Mouse (Mus musculus) C2C12 (cell line): ENCODE measurements around the gene Tomm40l. TPM values are rescaled to one million over a fixed set of nuclear protein-coding genes. Genes with fewer than 3 reads are reported as not detected.

Experiments
- H3K27me3 ChIP-seq: one replicate; pipeline ENCODE4 v1.6.1; 2011; ENCODE audit not compliant: control insufficient read depth, insufficient read depth, insufficient read length
- H3K36me3 ChIP-seq: one replicate; pipeline ENCODE4 v1.6.1; 2011; ENCODE audit not compliant: control insufficient read depth, insufficient read depth
- H3K4me3 ChIP-seq: one replicate; pipeline ENCODE4 v1.5.1; 2011; ENCODE audit warnings: mild to moderate bottlenecking, control low read depth; ENCODE audit not compliant: poor library complexity, insufficient read depth, severe bottlenecking
- H3K79me2 ChIP-seq: one replicate; pipeline ENCODE4 v1.6.1; 2011; ENCODE audit not compliant: control insufficient read depth, insufficient read depth
- H3K79me3 ChIP-seq: one replicate; pipeline ENCODE4 v1.6.1; 2011; ENCODE audit warnings: low read depth, control low read depth
- H3ac ChIP-seq: one replicate; pipeline ENCODE3; 2011; ENCODE audit warnings: low read depth; ENCODE audit not compliant: control insufficient read depth, insufficient read length
- CEBPB ChIP-seq: IDR thresholded peaks from one replicate; pipeline ENCODE4 v1.6.1; 2011; ENCODE audit warnings: low read depth, mild to moderate bottlenecking, control low read depth, moderate library complexity
- CTCF ChIP-seq: IDR thresholded peaks from one replicate; pipeline ENCODE4 v1.5.1; 2011; ENCODE audit not compliant: control insufficient read depth, insufficient read depth, insufficient read length
- FOSL1 ChIP-seq: IDR thresholded peaks from one replicate; pipeline ENCODE4 v1.8.0; 2011; ENCODE audit warnings: mild to moderate bottlenecking, low read length; ENCODE audit not compliant: poor library complexity, insufficient read depth, severe bottlenecking
- MAX ChIP-seq: IDR thresholded peaks from one replicate; pipeline ENCODE4 v1.6.1; 2011; ENCODE audit warnings: mild to moderate bottlenecking, control low read depth
- MYOD1 ChIP-seq: IDR thresholded peaks from one replicate; pipeline ENCODE4 v1.6.1; 2011; ENCODE audit warnings: low read depth; ENCODE audit not compliant: control insufficient read depth, insufficient read length
- MYOG ChIP-seq: IDR thresholded peaks from one replicate; pipeline ENCODE4 v1.6.1; 2011; ENCODE audit not compliant: control insufficient read depth, insufficient read length; ENCODE audit errors: extremely low read depth
- USF1 ChIP-seq: IDR thresholded peaks from one replicate; pipeline ENCODE4 v1.6.1; 2011; ENCODE audit warnings: low read depth, mild to moderate bottlenecking, control low read depth, moderate library complexity
- polyA plus RNA-seq: library from polyadenylated mRNA; unstranded; fragments of >200 nt; fragmentation: generic; extraction: Trizol; gene quantifications from one replicate; pipeline ENCODE4 v1.2.1, GENCODE M21; 2012; ENCODE audit warnings: missing spikeins

Gene Tomm40l
- polyA plus RNA-seq, 1 experiment = 58.7 TPM

DNA sequence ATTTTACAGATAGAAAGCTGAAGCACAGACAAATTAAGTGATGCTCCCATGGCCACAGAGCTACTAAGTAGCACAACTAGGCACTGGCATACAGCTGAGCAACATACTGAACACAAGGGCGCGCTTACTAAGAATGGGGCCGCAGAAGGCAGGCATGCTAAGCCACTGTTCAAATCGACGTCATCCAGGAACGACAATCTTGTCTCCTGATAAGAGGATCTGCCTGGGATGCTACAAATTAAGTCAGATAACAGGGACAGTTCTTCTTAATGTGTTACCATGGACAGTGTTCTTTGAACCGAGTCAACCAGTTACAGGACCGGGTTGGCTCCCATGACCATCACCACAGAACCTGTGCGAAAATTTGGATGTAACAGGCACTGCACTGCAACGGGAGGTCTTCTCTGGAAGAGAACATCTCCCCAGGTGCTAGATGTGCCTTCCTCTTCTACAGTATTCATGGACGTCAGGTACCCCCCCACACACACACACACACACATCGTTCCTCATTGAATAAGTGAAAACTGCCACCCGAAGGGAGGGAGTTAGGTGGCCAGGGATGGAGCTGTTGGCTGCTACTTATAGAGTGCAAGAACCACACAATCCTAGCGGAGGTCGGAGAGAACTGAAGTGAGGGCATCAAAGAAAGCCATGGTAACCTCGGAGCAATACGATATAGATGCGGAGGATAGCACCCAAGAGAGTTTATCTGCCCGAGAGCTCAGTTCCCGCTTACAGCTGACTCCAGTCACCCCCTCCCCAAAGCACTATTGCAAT lies 27.1 kb downstream of the Tomm40l start:
- Histone ChIP-seq H3K79me2 (no peaks in the 10 kb centered on the region), H3ac (no peak overlapping the region), H3K36me3 (no peaks in the 10 kb centered on the region), H3K4me3 (no peak overlapping the region), H3K27me3 (no peaks in the 10 kb centered on the region), H3K79me3 (no peaks in the 10 kb centered on the region)
- TF ChIP-seq USF1 (no peak), FOSL1 (no peak), CTCF (no peak), MYOD1 (no peak), CEBPB (no peak), MAX (no peak), MYOG (no peak)

DNA sequence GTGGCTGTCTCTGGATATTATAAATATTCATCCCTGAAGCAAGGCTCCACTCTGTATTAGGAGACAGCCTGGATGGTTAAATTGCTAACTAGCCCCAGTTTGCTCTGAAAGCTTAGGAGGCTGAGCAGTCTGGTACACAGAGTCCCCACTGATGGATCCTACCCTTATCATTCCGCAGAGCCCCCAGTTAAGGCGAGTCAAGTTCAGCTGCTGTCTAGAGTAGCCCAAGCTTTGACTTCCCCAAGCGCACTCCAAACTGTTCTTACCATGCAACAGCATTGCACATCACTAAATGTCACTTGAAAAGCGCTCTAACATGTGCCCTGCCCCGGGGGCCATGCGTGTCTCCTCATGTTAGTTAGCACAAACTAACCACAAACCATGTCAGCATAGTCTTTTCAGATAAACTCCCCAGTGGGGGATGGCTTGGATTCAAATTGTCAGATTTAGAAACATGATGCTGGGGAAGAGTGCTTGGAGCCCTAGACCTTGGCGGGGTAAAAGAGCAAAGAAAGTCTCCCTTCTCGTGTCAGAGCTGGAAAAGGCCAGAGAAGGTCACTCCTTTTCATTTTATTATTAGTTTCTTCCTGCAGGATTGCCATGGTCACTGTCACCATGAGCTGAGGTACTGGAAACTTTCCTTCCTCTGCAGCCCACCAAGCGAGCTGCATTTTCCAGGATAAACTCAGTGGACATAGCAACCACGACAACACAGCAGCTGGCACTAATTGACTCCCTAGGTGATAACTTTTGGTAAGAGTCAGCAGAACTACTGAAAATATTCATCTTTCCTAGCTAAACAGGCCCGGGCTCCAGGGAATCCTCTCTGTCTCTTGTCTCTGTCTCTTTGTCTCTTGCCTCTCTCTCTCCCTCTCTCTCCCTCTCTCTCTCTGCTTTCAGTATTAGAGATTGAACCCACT lies 28.1 kb downstream of the Tomm40l start:
- Histone ChIP-seq H3K36me3 (no peaks in the 10 kb centered on the region), H3K27me3 (no peaks in the 10 kb centered on the region), H3K4me3 (no peak overlapping the region), H3K79me3 (no peaks in the 10 kb centered on the region), H3ac (no peak overlapping the region), H3K79me2 (no peaks in the 10 kb centered on the region)
- TF ChIP-seq USF1 (no peak), FOSL1 (no peak), CEBPB (no peak), MYOD1 (no peak), CTCF (no peak), MAX (no peak), MYOG (no peak)

DNA sequence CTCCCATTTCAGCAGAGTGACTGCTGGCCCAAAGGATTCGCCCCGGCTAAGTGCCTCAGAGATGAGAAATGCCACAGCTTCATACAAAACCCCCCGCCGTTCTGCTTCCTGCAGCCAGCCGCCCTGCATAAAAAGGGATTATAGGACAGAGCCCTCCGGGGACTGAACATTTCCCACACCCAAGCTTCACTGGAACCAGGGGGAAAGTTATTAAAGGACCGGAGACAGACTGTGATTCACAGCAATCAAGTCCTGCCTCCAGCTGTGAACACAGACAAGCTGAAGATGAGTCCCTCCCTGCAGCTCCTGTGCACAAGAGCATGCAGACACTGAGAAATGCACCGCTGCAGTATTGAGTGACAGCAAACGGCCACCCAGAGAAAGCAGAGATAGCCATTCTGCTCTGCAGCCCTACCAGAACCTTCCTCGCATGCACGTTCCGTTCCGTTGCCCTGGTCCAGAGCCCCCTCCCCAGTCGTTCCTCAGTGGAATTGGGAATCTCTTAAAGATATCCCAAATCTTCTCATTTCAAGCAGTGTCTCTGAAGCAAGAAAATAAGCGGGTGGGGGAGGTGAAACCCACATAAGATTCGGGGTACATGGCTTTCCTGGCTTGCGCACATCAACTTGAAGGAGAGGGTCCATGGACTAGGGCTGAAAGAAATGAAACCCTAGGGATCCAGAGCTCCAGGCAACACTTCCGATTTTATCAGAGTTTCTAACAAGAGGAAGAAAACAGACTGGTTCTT lies 29.0 kb downstream of the Tomm40l start:
- no peaks in the 10 kb centered on the region for H3K79me3 ChIP-seq
- H3K79me2 ChIP-seq = no peaks in the 10 kb centered on the region
- no peak for TF ChIP-seq FOSL1
- TF ChIP-seq MYOG = no peak
- TF ChIP-seq MYOD1 = no peak
- TF ChIP-seq CEBPB = no peak
- TF ChIP-seq MAX = no peak
- no peak for TF ChIP-seq CTCF
- no peak for TF ChIP-seq USF1
- no peaks in the 10 kb centered on the region for H3K27me3 ChIP-seq
- H3K4me3 ChIP-seq = no peak overlapping the region
- no peak overlapping the region for H3ac ChIP-seq
- H3K36me3 ChIP-seq = no peaks in the 10 kb centered on the region

DNA sequence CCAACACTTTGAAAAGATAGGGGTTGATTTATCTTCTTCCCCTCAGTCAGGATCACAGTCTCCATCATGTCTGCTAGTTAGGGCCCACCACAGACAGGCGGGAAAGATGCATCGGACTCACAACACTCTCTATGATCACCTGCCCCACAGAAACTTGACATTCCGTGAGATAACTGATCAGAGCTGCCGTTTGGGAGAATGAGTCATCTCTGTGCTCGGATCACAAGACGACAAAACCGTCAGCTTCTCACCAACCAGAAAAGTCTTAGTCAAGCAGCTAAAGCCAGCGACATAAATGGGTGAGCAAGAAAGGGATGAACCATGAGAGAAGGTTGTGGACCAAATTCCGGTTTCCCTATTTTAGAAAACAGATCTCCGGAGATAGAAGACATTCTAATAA lies 30.0 kb downstream of the Tomm40l start:
- Histone ChIP-seq H3K79me2 (no peaks in the 10 kb centered on the region), H3K79me3 (no peaks in the 10 kb centered on the region), H3K27me3 (no peaks in the 10 kb centered on the region), H3K36me3 (no peaks in the 10 kb centered on the region), H3ac (no peak overlapping the region), H3K4me3 (no peak overlapping the region)
- TF ChIP-seq MYOD1 (no peak), USF1 (no peak)

DNA sequence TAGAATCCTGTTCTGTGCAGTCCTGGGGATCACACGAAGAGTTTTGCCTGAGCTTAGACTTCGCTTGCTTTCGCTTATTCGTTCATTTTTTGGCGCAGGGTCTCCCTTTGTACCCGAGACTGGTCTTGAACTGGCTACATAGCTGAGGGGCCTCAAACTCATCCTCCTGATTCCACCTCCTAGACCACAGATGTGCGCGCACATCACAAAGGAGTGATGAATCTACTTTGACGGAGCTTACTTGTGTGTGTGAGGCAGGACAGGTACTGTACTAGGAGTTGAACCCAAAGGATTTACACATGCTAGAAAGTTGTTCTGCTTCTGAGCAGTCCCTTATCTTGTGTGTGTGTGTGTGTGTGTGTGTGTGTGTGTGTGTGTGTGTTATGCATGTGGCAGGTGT lies 31.5 kb downstream of the Tomm40l start:
- TF ChIP-seq CEBPB (no peak), MYOD1 (no peak), CTCF (no peak), MYOG (no peak), FOSL1 (no peak), MAX (no peak), USF1 (no peak)
- Histone ChIP-seq H3K36me3 (no peaks in the 10 kb centered on the region), H3K4me3 (no peak overlapping the region), H3K79me2 (no peaks in the 10 kb centered on the region), H3ac (no peak overlapping the region), H3K79me3 (no peaks in the 10 kb centered on the region), H3K27me3 (no peaks in the 10 kb centered on the region)
